Comparison of ENCODE assay signal across 9 mouse cellular contexts in the genomic region with DNA sequence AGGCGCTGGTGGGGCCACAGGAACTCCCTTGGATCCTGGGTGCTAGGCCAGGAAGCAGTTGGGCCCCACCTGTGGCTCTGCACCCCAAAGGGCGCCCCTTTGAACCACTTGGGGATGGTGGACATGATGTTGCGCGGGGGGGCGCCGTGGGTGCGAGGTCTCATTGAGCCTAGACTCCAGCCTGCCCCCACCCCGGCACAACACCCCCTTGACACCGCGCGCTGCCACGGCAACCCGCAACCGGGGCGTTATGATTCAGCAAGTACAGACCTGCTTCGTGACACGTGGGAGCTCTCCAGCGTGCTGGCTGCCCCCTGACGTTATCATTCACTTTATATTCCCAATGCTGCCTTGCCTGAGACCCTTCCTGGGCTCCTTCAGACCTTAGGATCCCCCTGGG. TPM values are rescaled to one million over a fixed set of nuclear protein-coding genes. Genes with fewer than 3 reads are reported as not detected.
DNase-seq lines count a peak whose midpoint lies in the region; ATAC-seq and TF ChIP-seq lines count a peak whose summit lies in the region.
"Had no signal": no experiment of that assay in that cellular context is flagged by ENCODE, and none has a peak within 500 bp of the region (broad histone marks: within the 10 kb centered on the region; RNA-seq: fewer than 3 reads in every experiment).

A gene (minus strand): TSS at position 186 of the 400 bp plus-strand sequence.

- TF ChIP-seq CTCF in kidney, adult 2 months (conservative IDR thresholded peaks at IDR 0.05; ENCODE audit: insufficient read depth, insufficient read length, low read depth, low read length): no peak
- TF ChIP-seq CTCF in gastrocnemius, adult 2 months (IDR thresholded peaks at IDR 0.05): no peak

- intact Hi-C loops in gastrocnemius, adult 2 months (cut with DNase I): no loop called here

- no peak for DNase-seq in kidney, adult 2 months
- DNase-seq in ZHBTc4 (ENCODE audit: low read depth, low spot score): peak; percentile 60
- DNase-seq in c-Kit-positive CD71-positive TER-119-positive erythroid progenitor cells, embryonic 14.5 days (ENCODE audit: low spot score): no peak
- no peak for DNase-seq in gastrocnemius, adult 2 months
- DNase-seq in kidney, postnatal 14 days: no peak

- no peaks in the 10 kb centered on the region for H3K36me3 ChIP-seq in kidney, embryonic 15.5 days
- H3K36me3 ChIP-seq in kidney, adult 2 months (ENCODE audit: control insufficient read depth, insufficient read depth, low read length): no peaks in the 10 kb centered on the region
- H3K36me3 ChIP-seq in hindbrain, embryonic 12.5 days: no peaks in the 10 kb centered on the region
- no peaks in the 10 kb centered on the region for H3K36me3 ChIP-seq in midbrain, embryonic 12.5 days

- H3K4me3 ChIP-seq in kidney, embryonic 15.5 days (replicated peaks): peak within 1 kb of the TSS; percentile 21; the same call in 1 of the 2 replicates
- no peak within 1 kb of the TSS for H3K4me3 ChIP-seq in kidney, adult 2 months (ENCODE audit: insufficient read depth, low read depth, low read length)
- peak within 1 kb of the TSS; percentile 17; the same call in 1 of the 2 replicates for H3K4me3 ChIP-seq in hindbrain, embryonic 12.5 days
- H3K4me3 ChIP-seq in midbrain, embryonic 12.5 days: peak within 1 kb of the TSS; percentile 21
- no peak within 1 kb of the TSS; the same call in 1 of the 2 replicates for H3K4me3 ChIP-seq in gastrocnemius, adult 2 months

- peak within 1 kb of the TSS; percentile 59 for H3K4me2 ChIP-seq in kidney, embryonic 15.5 days
- H3K4me2 ChIP-seq in hindbrain, embryonic 12.5 days (replicated peaks): peak within 1 kb of the TSS; percentile 46
- peak within 1 kb of the TSS; percentile 50 for H3K4me2 ChIP-seq in midbrain, embryonic 12.5 days (replicated peaks)

- H3K4me1 ChIP-seq in kidney, embryonic 15.5 days: peaks cover 15% of the 10 kb centered on the region
- peaks cover 9% of the 10 kb centered on the region; the same call in 1 of the 2 replicates for H3K4me1 ChIP-seq in kidney, adult 2 months (ENCODE audit: control insufficient read depth, insufficient read depth, low read length)
- peaks cover 13% of the 10 kb centered on the region for H3K4me1 ChIP-seq in hindbrain, embryonic 12.5 days
- H3K4me1 ChIP-seq in midbrain, embryonic 12.5 days: peaks cover 15% of the 10 kb centered on the region

- no peak within 1 kb of the TSS for H3K27ac ChIP-seq in kidney, embryonic 15.5 days
- H3K27ac ChIP-seq in kidney, adult 2 months (ENCODE audit: insufficient read depth, low read depth, low read length): no peak within 1 kb of the TSS
- H3K27ac ChIP-seq in hindbrain, embryonic 12.5 days: no peak within 1 kb of the TSS
- H3K27ac ChIP-seq in midbrain, embryonic 12.5 days (replicated peaks): no peak within 1 kb of the TSS
- H3K27ac ChIP-seq in gastrocnemius, adult 2 months: no peak within 1 kb of the TSS
- H3K27ac ChIP-seq: macrophage had no signal

- ATAC-seq in kidney, embryonic 15.5 days (replicated peaks; ENCODE audit: low FRiP score): peak; percentile 27; the same call in 1 of the 2 replicates
- no peak for ATAC-seq in hindbrain, embryonic 12.5 days (ENCODE audit: low FRiP score)
- ATAC-seq in midbrain, embryonic 12.5 days (ENCODE audit: low FRiP score, low read depth): no peak

- peaks cover 40% of the 10 kb centered on the region for H3K27me3 ChIP-seq in kidney, embryonic 15.5 days
- H3K27me3 ChIP-seq in kidney, adult 2 months (replicated peaks; ENCODE audit: control insufficient read depth, insufficient read depth, low read length): no peaks in the 10 kb centered on the region
- peaks cover 26% of the 10 kb centered on the region for H3K27me3 ChIP-seq in hindbrain, embryonic 12.5 days
- H3K27me3 ChIP-seq in midbrain, embryonic 12.5 days: peaks cover 37% of the 10 kb centered on the region

- WGBS in kidney, embryonic 15.5 days: under 1% methylated on average over 19 of the region's 19 CpGs
- 4% methylated on average over 18 of the region's 19 CpGs for WGBS in kidney, adult 2 months
- 4% methylated on average over 19 of the region's 19 CpGs for WGBS in hindbrain, embryonic 12.5 days
- 2% methylated on average over 19 of the region's 19 CpGs for WGBS in midbrain, embryonic 12.5 days

- no peak for TF ChIP-seq POLR2A in kidney, adult 2 months (IDR thresholded peaks at IDR 0.05; ENCODE audit: low read depth, low read length)

- no peak within 1 kb of the TSS for H3K9ac ChIP-seq in kidney, embryonic 15.5 days
- H3K9ac ChIP-seq in hindbrain, embryonic 12.5 days: no peak within 1 kb of the TSS
- peak within 1 kb of the TSS; percentile 28 for H3K9ac ChIP-seq in midbrain, embryonic 12.5 days (replicated peaks)

- H3K9me3 ChIP-seq in kidney, embryonic 15.5 days (replicated peaks): no peaks in the 10 kb centered on the region
- no peaks in the 10 kb centered on the region for H3K9me3 ChIP-seq in hindbrain, embryonic 12.5 days (replicated peaks)
- no peaks in the 10 kb centered on the region for H3K9me3 ChIP-seq in midbrain, embryonic 12.5 days

RNA-seq across cellular contexts. Expression of the gene that starts here (rescaled TPM):
- not detected in 2 replicates for polyA plus RNA-seq in kidney, embryonic 15.5 days (2015; fragmentation: Nextera tagmentation; extraction: Ambion mirVana)
- not detected in 2 replicates for polyA plus RNA-seq in kidney, adult 2 months (2012; rRNA removed)
- polyA plus RNA-seq in hindbrain, embryonic 12.5 days (2016; fragmentation: Nextera tagmentation; extraction: Ambion mirVana): 0.29 and 0.70 TPM in 2 replicates
- polyA plus RNA-seq in midbrain, embryonic 12.5 days (2016; fragmentation: Nextera tagmentation; extraction: Ambion mirVana): 0.27 and 0.79 TPM in 2 replicates
- not detected for total RNA-seq in gastrocnemius, adult 2 months (2021)
- polyA plus RNA-seq: macrophage had no signal

Comparison
In these comparisons a context has a peak if more than half of its experiments do, and no peak if none do; other contexts are left out.
1. Peak in ATAC-seq, H3K4me3 ChIP-seq and H3K4me2 ChIP-seq in kidney, embryonic 15.5 days; RNA of the gene not detected or under 1 TPM.
2. H3K4me3 ChIP-seq: peak in hindbrain, embryonic 12.5 days (single experiment) and midbrain, embryonic 12.5 days (single experiment); none in kidney, adult 2 months (single experiment) and gastrocnemius, adult 2 months (single experiment).
3. Peak in every context shown above with its lines, with median percentiles within 50 percentile points of each other: H3K4me2 ChIP-seq.